ENCODE assay signal across 8 mouse cellular contexts in genomic region chr13:6191915-6192295, GRCm38 (mm10).
DNase-seq lines count a peak whose midpoint lies in the region; ATAC-seq and TF ChIP-seq lines count a peak whose summit lies in the region.

No protein-coding gene starts in this region.

- WGBS in intestine, embryonic 15.5 days = 46% methylated on average over 5 of the region's 5 CpGs
- 46% methylated on average over 5 of the region's 5 CpGs for WGBS in intestine, postnatal 0 days
- 49% methylated on average over 5 of the region's 5 CpGs for WGBS in kidney, adult 2 months
- 62% methylated on average over 5 of the region's 5 CpGs for whole genome bisulfite sequencing in hindbrain, embryonic 14.5 days

- 0 out of 2 replicates have a peak, but pooled peaks have one; percentile 31 for ATAC-seq in intestine, embryonic 15.5 days
- no peak for ATAC-seq in intestine, postnatal 0 days
- ATAC-seq in neutrophil, adult 5-6 weeks (ENCODE audit: extremely low read depth, insufficient number of reproducible peaks, low FRiP score, poor library complexity, severe bottlenecking) = peak; percentile 45; the same call in 1 of the 2 replicates
- no peak for ATAC-seq in hindbrain, embryonic 14.5 days (ENCODE audit: low FRiP score)

- H3K4me3 ChIP-seq in intestine, embryonic 15.5 days (replicated peaks) = no peak overlapping the region
- no peak overlapping the region for H3K4me3 ChIP-seq in intestine, postnatal 0 days (ENCODE audit: low read depth, low read length)
- no peak overlapping the region for H3K4me3 ChIP-seq in kidney, adult 2 months (ENCODE audit: insufficient read depth, low read depth, low read length)
- no peak overlapping the region for H3K4me3 ChIP-seq in hindbrain, embryonic 14.5 days (replicated peaks; ENCODE audit: low read length)

- H3K36me3 ChIP-seq in intestine, embryonic 15.5 days = no peaks in the 10 kb centered on the region
- no peaks in the 10 kb centered on the region for H3K36me3 ChIP-seq in intestine, postnatal 0 days (ENCODE audit: control insufficient read depth, insufficient read depth)
- no peaks in the 10 kb centered on the region for H3K36me3 ChIP-seq in kidney, adult 2 months (ENCODE audit: control insufficient read depth, insufficient read depth, low read length)
- H3K36me3 ChIP-seq in hindbrain, embryonic 14.5 days (replicated peaks; ENCODE audit: control insufficient read depth, insufficient read depth) = no peaks in the 10 kb centered on the region

- no peaks in the 10 kb centered on the region for H3K9me3 ChIP-seq in intestine, embryonic 15.5 days
- no peaks in the 10 kb centered on the region for H3K9me3 ChIP-seq in intestine, postnatal 0 days (ENCODE audit: control insufficient read depth)
- no peaks in the 10 kb centered on the region for H3K9me3 ChIP-seq in hindbrain, embryonic 14.5 days (ENCODE audit: control insufficient read depth, low read length)

- H3K27me3 ChIP-seq in intestine, embryonic 15.5 days (replicated peaks) = no peaks in the 10 kb centered on the region
- H3K27me3 ChIP-seq in intestine, postnatal 0 days (replicated peaks; ENCODE audit: control insufficient read depth, insufficient read depth, low read length) = no peaks in the 10 kb centered on the region
- H3K27me3 ChIP-seq in kidney, adult 2 months (replicated peaks; ENCODE audit: control insufficient read depth, insufficient read depth, low read length) = no peaks in the 10 kb centered on the region
- H3K27me3 ChIP-seq in hindbrain, embryonic 14.5 days (ENCODE audit: control insufficient read depth, insufficient read depth, low read length) = no peaks in the 10 kb centered on the region

- TF ChIP-seq POLR2A in kidney, adult 2 months (IDR thresholded peaks at IDR 0.05; ENCODE audit: low read depth, low read length) = no peak

- H3K4me2 ChIP-seq in intestine, embryonic 15.5 days (replicated peaks) = no peak overlapping the region
- no peak overlapping the region for H3K4me2 ChIP-seq in intestine, postnatal 0 days (replicated peaks; ENCODE audit: low read depth)
- H3K4me2 ChIP-seq in hindbrain, embryonic 14.5 days (replicated peaks) = no peak overlapping the region

- 0 out of 2 replicates have a peak, but pooled peaks cover 3% of the 10 kb centered on the region for H3K4me1 ChIP-seq in intestine, embryonic 15.5 days (replicated peaks)
- H3K4me1 ChIP-seq in intestine, postnatal 0 days (replicated peaks; ENCODE audit: control insufficient read depth, insufficient read depth, low read length) = no peaks in the 10 kb centered on the region; the same call in 1 of the 2 replicates
- peaks cover 26% of the 10 kb centered on the region for H3K4me1 ChIP-seq in kidney, adult 2 months (ENCODE audit: control insufficient read depth, insufficient read depth, low read length)
- H3K4me1 ChIP-seq in hindbrain, embryonic 14.5 days (replicated peaks; ENCODE audit: control insufficient read depth, insufficient read depth, low read length) = peaks cover 10% of the 10 kb centered on the region

- TF ChIP-seq CTCF in intestine, postnatal 0 days (IDR thresholded peaks at IDR 0.05; ENCODE audit: low read depth) = no peak
- no peak for TF ChIP-seq CTCF in kidney, adult 2 months (conservative IDR thresholded peaks at IDR 0.05; ENCODE audit: insufficient read depth, insufficient read length, low read depth, low read length)

- no peak overlapping the region for H3K27ac ChIP-seq in intestine, embryonic 15.5 days
- no peak overlapping the region for H3K27ac ChIP-seq in intestine, postnatal 0 days (ENCODE audit: low read depth, low read length)
- peak overlapping the region; percentile 55; the same call in 1 of the 2 replicates for H3K27ac ChIP-seq in kidney, adult 2 months (ENCODE audit: insufficient read depth, low read depth, low read length)
- H3K27ac ChIP-seq in hindbrain, embryonic 14.5 days = no peak overlapping the region

- no peak overlapping the region for H3K9ac ChIP-seq in intestine, embryonic 15.5 days
- no peak overlapping the region for H3K9ac ChIP-seq in intestine, postnatal 0 days (ENCODE audit: low read depth, low read length)
- H3K9ac ChIP-seq in hindbrain, embryonic 14.5 days = no peak overlapping the region

- DNase-seq in adrenal gland, postnatal 10 days = peak; percentile 7
- peak; percentile 70 for DNase-seq in kidney, adult 2 months
- DNase-seq in hindbrain, embryonic 14.5 days (ENCODE audit: low spot score) = no peak
- no peak for DNase-seq in T-cell, adult 2 months (ENCODE audit: low spot score)
- DNase-seq in thymus, postnatal 4 days = no peak

Comparison
In these comparisons a context has a peak if more than half of its experiments do, and no peak if none do; other contexts are left out.
1. ATAC-seq: peak in intestine, embryonic 15.5 days (single experiment) and neutrophil, adult 5-6 weeks (single experiment); none in intestine, postnatal 0 days (single experiment) and hindbrain, embryonic 14.5 days (single experiment).
2. DNase-seq: peak in adrenal gland, postnatal 10 days (single experiment) and kidney, adult 2 months (single experiment); none in hindbrain, embryonic 14.5 days (single experiment), T-cell, adult 2 months (single experiment) and thymus, postnatal 4 days (single experiment).